Mouse (Mus musculus) bone marrow macrophage, adult 2 months (primary cell): Measurements from ENCODE around the gene Acad12.
A peak's percentile ranks its signal among the peaks of the same experiment; 100 is the strongest.

Experiments used
- CTCF ChIP-seq: IDR thresholded peaks from 2 replicates; pipeline ENCODE4 v1.5.1; 2012; ENCODE audit warnings: low read depth, mild to moderate bottlenecking, low read length, moderate library complexity
- POLR2A ChIP-seq: IDR thresholded peaks from 2 replicates; pipeline ENCODE4 v1.6.1; 2012; ENCODE audit warnings: mild to moderate bottlenecking, low read depth, low read length, borderline replicate concordance

DNA sequence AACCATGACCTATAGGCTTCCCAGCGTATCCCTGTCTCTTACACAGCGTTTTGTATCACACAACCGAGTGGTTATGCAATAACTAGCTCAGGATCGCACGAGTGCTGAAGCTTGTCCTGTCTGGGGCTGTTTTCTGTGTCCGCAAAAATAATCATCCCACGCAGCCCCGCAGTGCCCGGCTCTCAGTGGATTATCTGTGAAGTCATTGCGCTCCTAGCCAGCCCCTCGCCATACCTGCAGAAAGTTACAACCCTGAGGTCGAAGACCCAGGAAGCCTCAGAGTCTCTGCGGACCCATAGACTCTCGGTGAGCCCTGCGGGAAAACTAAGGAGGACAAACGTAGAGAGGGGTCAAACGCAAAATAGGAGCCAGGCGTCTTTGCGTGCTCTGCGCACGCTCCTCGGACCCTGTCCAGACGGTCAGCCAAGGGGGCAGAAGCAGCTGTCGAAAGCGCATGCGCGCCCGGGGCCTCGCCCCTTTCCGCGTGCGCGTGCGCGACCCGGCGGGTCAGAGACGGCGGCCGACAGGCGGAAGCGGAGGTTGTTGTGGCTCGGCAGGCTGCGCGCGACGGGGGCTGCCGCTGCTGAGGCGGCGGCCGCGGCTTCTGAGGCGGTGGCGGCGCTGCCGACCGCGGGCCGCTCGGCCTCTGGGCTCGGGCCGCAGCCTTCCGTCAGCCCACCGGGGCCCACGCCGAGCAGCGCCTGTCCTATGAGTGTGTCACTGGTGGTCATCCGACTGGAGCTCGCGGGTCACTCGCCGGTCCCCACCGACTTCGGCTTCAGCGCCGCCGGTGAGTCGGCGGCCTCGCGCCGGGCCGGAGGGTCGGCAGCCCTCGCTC, 41.5 kb upstream of the Acad12 start, which contains the start of the genes Acad10 and Brap:
- TF ChIP-seq POLR2A (peak; percentile 78), CTCF (no peak)
